Mouse (Mus musculus) ES-Bruce4 (cell line): Measurements from ENCODE around the gene Ksr1.

Source experiments
- CTCF ChIP-seq: IDR thresholded peaks from one replicate; pipeline ENCODE4 v1.8.1; 2011; ENCODE audit warnings: low read depth, low read length
- POLR2A ChIP-seq: IDR thresholded peaks from one replicate; pipeline ENCODE4 v1.8.1; 2011; ENCODE audit warnings: low read length; ENCODE audit not compliant: insufficient read depth

DNA sequence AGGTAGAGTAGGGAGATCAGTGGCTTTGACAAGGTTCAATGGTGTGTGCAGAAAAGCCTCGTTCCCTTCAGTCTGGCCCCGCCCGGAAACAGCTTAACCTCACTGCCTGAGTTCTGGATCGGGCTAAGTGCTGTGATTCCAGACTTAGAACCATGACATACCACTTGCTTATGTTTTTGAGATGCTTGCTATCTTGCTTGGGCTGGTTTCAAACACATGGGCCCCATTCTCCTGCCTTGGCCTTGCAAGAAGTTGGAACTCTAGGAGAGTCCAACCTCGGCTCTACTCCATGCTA lies 114.8 kb downstream of the Ksr1 start:
- TF ChIP-seq CTCF = no peak
- no peak for TF ChIP-seq POLR2A
